Mouse (Mus musculus) thymus, adult 2 months (tissue): ENCODE measurements at regions not wholly inside any gene's neighbourhood (a gene's known extent, or its start where the extent isn't known, plus 50 kb on each side); places are given as distances from the start of the nearest gene placed in this dataset.

ENCODE experiments used
- CTCF ChIP-seq: fragments of 200-500 bp; IDR thresholded peaks from 2 replicates; pipeline ENCODE4 v1.5.1; 2012; ENCODE audit warnings: mild to moderate bottlenecking, control low read depth, low read length, moderate library complexity, borderline replicate concordance; ENCODE audit not compliant: control insufficient read depth, poor library complexity, insufficient read depth; ENCODE audit errors: extremely low read depth
- POLR2A ChIP-seq: fragments of 200-500 bp; IDR thresholded peaks from 2 replicates; pipeline ENCODE4 v1.6.1; 2012; ENCODE audit warnings: mild to moderate bottlenecking, low read length, control low read depth, moderate library complexity; ENCODE audit not compliant: control insufficient read depth, poor library complexity, insufficient read depth; ENCODE audit errors: extremely low read depth

- TF ChIP-seq POLR2A (no peak), CTCF (no peak)
Measured at GRCm38 (mm10) chr13:107698345-107698744, 345.9 kb upstream of the Smim15 start.
